Mouse (Mus musculus) intestine, postnatal 0 days (tissue): ENCODE measurements around the gene Hvcn1. TPM values are rescaled to one million over a fixed set of nuclear protein-coding genes. Genes with fewer than 3 reads are reported as not detected.

Experiments
- ATAC-seq: fragments of 200-750 bp; cut with Nextera tagmentation; 2 replicates; pipeline ENCODE4 v1.8.0; 2017; ENCODE audit warnings: mild to moderate bottlenecking, moderate TSS enrichment, moderate library complexity
- H3K27ac ChIP-seq: fragments of 300-500 bp; sonication (generic); 2 replicates; pipeline ENCODE4 v1.5.1; 2014; ENCODE audit warnings: mild to moderate bottlenecking, low read depth, low read length, moderate library complexity
- H3K27me3 ChIP-seq: fragments of 300-500 bp; sonication (generic); replicated peaks from 2 replicates; pipeline ENCODE4 v1.6.1; 2014; ENCODE audit warnings: low read length, mixed read lengths; ENCODE audit not compliant: control insufficient read depth, insufficient read depth
- H3K36me3 ChIP-seq: fragments of 300-500 bp; sonication (generic); 2 replicates; pipeline ENCODE4 v1.6.1; 2014; ENCODE audit warnings: mild to moderate bottlenecking, moderate library complexity; ENCODE audit not compliant: control insufficient read depth, insufficient read depth
- H3K4me1 ChIP-seq: fragments of 300-500 bp; sonication (generic); replicated peaks from 2 replicates; pipeline ENCODE4 v1.6.1; 2014; ENCODE audit warnings: antibody characterized with exemption, low read length, mixed read lengths; ENCODE audit not compliant: control insufficient read depth, insufficient read depth
- H3K4me2 ChIP-seq: fragments of 300-500 bp; sonication (generic); replicated peaks from 2 replicates; pipeline ENCODE4 v1.6.1; 2014; ENCODE audit warnings: low read depth, mild to moderate bottlenecking, moderate library complexity
- H3K4me3 ChIP-seq: fragments of 300-500 bp; sonication (generic); 2 replicates; pipeline ENCODE4 v1.5.1; 2014; ENCODE audit warnings: low read depth, low read length
- H3K9ac ChIP-seq: fragments of 300-500 bp; sonication (generic); 2 replicates; pipeline ENCODE4 v1.6.1; 2014; ENCODE audit warnings: mild to moderate bottlenecking, low read depth, low read length
- H3K9me3 ChIP-seq: fragments of 300-500 bp; sonication (generic); 2 replicates; pipeline ENCODE4 v1.6.1; 2016; ENCODE audit warnings: mixed run types; ENCODE audit not compliant: control insufficient read depth
- CTCF ChIP-seq: sonication (generic); IDR thresholded peaks from 2 replicates; pipeline ENCODE4 v1.5.1; 2016; ENCODE audit warnings: low read depth, mild to moderate bottlenecking, control low read depth, antibody characterized with exemption, moderate library complexity
- WGBS: fragments of 180-500 bp; shearing (Covaris S2); extraction: QIAGEN DNeasy Blood & Tissue Kit; methylation state at CpG from one replicate; pipeline ENCODE4 v1.1.7; 2014; 5-methylcytosine and 5-hydroxymethylcytosine counted together
- polyA plus RNA-seq: library from polyadenylated mRNA; unstranded; fragments of >200 nt; fragmentation: Nextera tagmentation; extraction: Ambion mirVana; gene quantifications from 2 replicates; pipeline ENCODE4 v1.2.1, GENCODE M21; 2015

The Hvcn1 gene
- polyA plus RNA-seq, 1 experiment from 2014 or later, result 3.6 TPM

- TF ChIP-seq CTCF, result peak; percentile 38
- WGBS, result 90% methylated on average over 2 of the region's 2 CpGs
- no peak for ATAC-seq
These were observed 59.3 kb downstream of the Hvcn1 start for GRCm38 (mm10) chr5:122265942-122266341.

GRCm38 (mm10) chr5:122267136-122267535 lies 60.5 kb downstream of the Hvcn1 start:
- Histone ChIP-seq H3K4me2 (no peak overlapping the region), H3K9me3 (no peaks in the 10 kb centered on the region), H3K27me3 (no peaks in the 10 kb centered on the region), H3K4me1 (0 out of 2 replicates have a peak, but pooled peaks cover 3% of the 10 kb centered on the region), H3K9ac (no peak overlapping the region), H3K4me3 (no peak overlapping the region), H3K27ac (no peak overlapping the region), H3K36me3 (no peaks in the 10 kb centered on the region)
- no peak for ATAC-seq
- 65% methylated on average over 7 of the region's 7 CpGs for WGBS
- TF ChIP-seq CTCF, result no peak

More at GRCm38 (mm10) chr5:122265942-122266341, 59.3 kb downstream of the Hvcn1 start:
- 0 out of 2 replicates have a peak, but pooled peaks cover 3% of the 10 kb centered on the region for H3K36me3 ChIP-seq
- H3K4me1 ChIP-seq, result 0 out of 2 replicates have a peak, but pooled peaks cover 3% of the 10 kb centered on the region
- H3K27ac ChIP-seq, result no peak overlapping the region
- H3K4me3 ChIP-seq, result no peak overlapping the region
- H3K9ac ChIP-seq, result no peak overlapping the region
- H3K9me3 ChIP-seq, result no peaks in the 10 kb centered on the region
- H3K4me2 ChIP-seq, result no peak overlapping the region
- no peaks in the 10 kb centered on the region for H3K27me3 ChIP-seq

GRCm38 (mm10) chr5:122267899-122268298 lies 61.3 kb downstream of the Hvcn1 start:
- ATAC-seq, result no peak
- peak; percentile 85 for TF ChIP-seq CTCF
- 17% methylated on average over 5 of the region's 5 CpGs for WGBS

GRCm38 (mm10) chr5:122268858-122269604 lies 62.4 kb downstream of the Hvcn1 start:
- ATAC-seq, result peak; percentile 74
- H3K9ac ChIP-seq, result no peak overlapping the region

More at GRCm38 (mm10) chr5:122267899-122268298, 61.3 kb downstream of the Hvcn1 start:
- Histone ChIP-seq H3K27ac (no peak overlapping the region), H3K9ac (no peak overlapping the region), H3K36me3 (no peaks in the 10 kb centered on the region), H3K9me3 (no peaks in the 10 kb centered on the region), H3K27me3 (no peaks in the 10 kb centered on the region), H3K4me1 (0 out of 2 replicates have a peak, but pooled peaks cover 3% of the 10 kb centered on the region), H3K4me2 (no peak overlapping the region), H3K4me3 (no peak overlapping the region)

GRCm38 (mm10) chr5:122272821-122273220 lies 66.2 kb downstream of the Hvcn1 start:
- Histone ChIP-seq H3K27me3 (no peaks in the 10 kb centered on the region), H3K27ac (no peak overlapping the region), H3K9ac (no peak overlapping the region), H3K4me3 (no peak overlapping the region), H3K36me3 (no peaks in the 10 kb centered on the region), H3K4me2 (no peak overlapping the region), H3K9me3 (no peaks in the 10 kb centered on the region), H3K4me1 (no peaks in the 10 kb centered on the region)
- ATAC-seq, result no peak
- 66% methylated on average over 5 of the region's 5 CpGs for WGBS
- no peak for TF ChIP-seq CTCF

More at GRCm38 (mm10) chr5:122268858-122269604, 62.4 kb downstream of the Hvcn1 start:
- Histone ChIP-seq H3K9me3 (no peaks in the 10 kb centered on the region), H3K27ac (peak overlapping the region; percentile 41), H3K27me3 (no peaks in the 10 kb centered on the region), H3K4me2 (no peak overlapping the region), H3K4me3 (no peak overlapping the region), H3K36me3 (no peaks in the 10 kb centered on the region), H3K4me1 (no peaks in the 10 kb centered on the region)
- WGBS, result 36% methylated on average over 12 of the region's 12 CpGs
- no peak for TF ChIP-seq CTCF

- Histone ChIP-seq H3K4me1 (no peaks in the 10 kb centered on the region), H3K4me3 (no peak overlapping the region), H3K9me3 (no peaks in the 10 kb centered on the region), H3K4me2 (no peak overlapping the region), H3K27ac (no peak overlapping the region), H3K36me3 (no peaks in the 10 kb centered on the region), H3K27me3 (no peaks in the 10 kb centered on the region), H3K9ac (no peak overlapping the region)
- 22% methylated on average over 5 of the region's 5 CpGs for WGBS
- ATAC-seq, result peak; percentile 92
- no peak for TF ChIP-seq CTCF
These were observed 68.2 kb downstream of the Hvcn1 start for GRCm38 (mm10) chr5:122274785-122275184.
